8 mouse cellular contexts compared by ENCODE assay signal in the genomic region with DNA sequence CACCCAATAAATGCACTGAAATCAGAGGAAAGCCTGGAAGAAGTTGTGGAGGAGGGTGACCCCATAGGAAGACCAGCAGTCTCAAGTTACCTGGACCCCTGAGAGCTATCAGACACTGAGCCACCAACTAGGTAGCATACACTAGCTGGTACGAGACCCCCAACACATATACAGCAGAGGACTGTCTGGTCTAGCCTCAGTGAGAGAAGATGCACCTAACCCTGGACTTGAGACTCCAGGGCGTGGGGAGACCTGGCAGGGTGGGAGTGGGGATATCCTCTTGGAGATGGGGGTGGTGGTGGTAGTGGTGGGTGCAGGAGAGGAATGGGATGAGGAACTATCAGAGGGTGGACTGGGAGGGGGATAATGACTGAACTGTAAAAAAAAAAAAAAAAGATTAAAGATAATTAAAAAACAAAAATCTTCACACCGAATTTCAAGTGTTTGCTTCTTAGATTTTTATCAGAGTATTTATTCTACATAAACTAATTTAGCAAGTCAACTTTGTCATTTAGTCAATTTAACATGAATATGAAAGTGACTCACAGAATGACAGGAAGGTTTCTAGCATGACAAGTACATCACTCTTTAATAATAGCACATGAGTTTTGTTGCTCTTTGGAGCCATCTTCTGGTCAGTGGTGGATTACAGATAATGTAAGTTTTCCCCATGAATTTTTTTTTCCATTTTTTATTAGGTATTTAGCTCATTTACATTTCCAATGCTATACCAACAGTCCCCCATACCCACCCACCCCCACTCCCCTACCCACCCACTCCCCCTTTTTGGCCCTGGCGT.
DNase-seq lines count a peak whose midpoint lies in the region; ATAC-seq and TF ChIP-seq lines count a peak whose summit lies in the region.

No protein-coding gene starts in this region.

- no peaks in the 10 kb centered on the region for H3K27me3 ChIP-seq in cerebellum, adult 2 months (ENCODE audit: control insufficient read depth, insufficient read depth, low read length)
- peaks cover 18% of the 10 kb centered on the region for H3K27me3 ChIP-seq in Patski

- POLR2A ChIA-PET in Patski (lab: Charles Lee): no interaction called here

- H3K4me3 ChIP-seq in cerebellum, adult 2 months (replicated peaks; ENCODE audit: insufficient read depth, low read depth, low read length): no peak overlapping the region

- intact Hi-C loops in left cerebral cortex, postnatal 14 days (cut with DNase I): no loop called here
- intact Hi-C loops in left cerebral cortex, postnatal 4 days (cut with DNase I): loop anchor here (10.0 kb wide), 1 partner anchor 659 kb away; no protein-coding TSS in a partner anchor

- ATAC-seq in cerebellum, adult (ENCODE audit: insufficient number of reproducible peaks, low FRiP score, low TSS enrichment): no peak
- no peak for ATAC-seq in Patski
- ATAC-seq in granulocyte monocyte progenitor cell, adult 5-6 weeks (replicated peaks; ENCODE audit: poor library complexity, severe bottlenecking): peak; percentile 87
- ATAC-seq in megakaryocyte-erythroid progenitor cell, adult 5-6 weeks (replicated peaks; ENCODE audit: low FRiP score, low TSS enrichment, poor library complexity, severe bottlenecking): peak; percentile 73; the same call in 1 of the 2 replicates

- TF ChIP-seq CTCF in cerebellum, adult 2 months (IDR thresholded peaks at IDR 0.05; ENCODE audit: borderline replicate concordance, insufficient read depth, low read depth, low read length): peak; percentile 45; the same call in 1 of the 2 replicates
- peak; percentile 30 for TF ChIP-seq CTCF in Patski (IDR thresholded peaks at IDR 0.05)

- WGBS in cerebellum, adult 2 months: 68% methylated on average over 3 of the region's 4 CpGs

- in situ Hi-C loops in Patski (cut with MboI; ENCODE audit: low pct_unique_long_range_greater_than_20kb): loop anchor here (25.0 kb wide), 1 partner anchor 666 kb away; no protein-coding TSS in a partner anchor

- no peak overlapping the region for H3K27ac ChIP-seq in cerebellum, adult 2 months (ENCODE audit: insufficient read depth, low read length)

- no peak for TF ChIP-seq POLR2A in cerebellum, adult 2 months (IDR thresholded peaks at IDR 0.05; ENCODE audit: borderline replicate concordance, insufficient read depth, low read length)

- peak in 1 of 2 experiments; percentile 4 for DNase-seq in cerebellum, adult 2 months
- peak; percentile 57 to 59 for DNase-seq in left cerebral cortex, postnatal 14 days (ENCODE audit: low spot score in 2 of 2)
- DNase-seq in left cerebral cortex, postnatal 4 days: no peak
- DNase-seq in Patski (ENCODE audit: low read depth, low spot score): no peak
- DNase-seq in frontal cortex, postnatal 14 days (ENCODE audit: low spot score in 2 of 2): no peak

- H3K4me1 ChIP-seq in cerebellum, adult 2 months (ENCODE audit: control insufficient read depth, insufficient read depth, low read length): no peaks in the 10 kb centered on the region

- CTCF ChIA-PET in Patski (lab: Charles Lee): interaction anchor here (0.9 to 1.2 kb wide), 2 partner anchors 46 to 103 kb away, joined by 3 to 5 read pairs; no protein-coding TSS in a partner anchor

Comparison
In these comparisons a context has a peak if more than half of its experiments do, and no peak if none do; other contexts are left out.
1. DNase-seq: peak in left cerebral cortex, postnatal 14 days (2 of 2); none in left cerebral cortex, postnatal 4 days (single experiment), Patski (single experiment) and frontal cortex, postnatal 14 days (0 of 2).
2. ATAC-seq: peak in granulocyte monocyte progenitor cell, adult 5-6 weeks (single experiment) and megakaryocyte-erythroid progenitor cell, adult 5-6 weeks (single experiment); none in cerebellum, adult (single experiment) and Patski (single experiment).